Mouse (Mus musculus) midbrain, embryonic 11.5 days (tissue): Measurements from ENCODE around the gene Als2cr12. TPM values are rescaled to one million over a fixed set of nuclear protein-coding genes. Genes with fewer than 3 reads are reported as not detected.

Source experiments
- ATAC-seq: fragments of 200-750 bp; cut with Nextera tagmentation; 2 replicates; pipeline ENCODE4 v1.8.0; 2017; ENCODE audit warnings: moderate TSS enrichment, moderate library complexity; ENCODE audit not compliant: low FRiP score
- DNase-seq: peaks from one replicate; pipeline ENCODE4 v3.0.0; 2015; ENCODE audit warnings: low spot score; ENCODE audit errors: missing footprints
- H3K27ac ChIP-seq: fragments of 300-500 bp; sonication (generic); 2 replicates; pipeline ENCODE4 v1.5.1; 2014; ENCODE audit warnings: low read depth, low read length
- H3K27me3 ChIP-seq: fragments of 300-500 bp; sonication (generic); 2 replicates; pipeline ENCODE4 v1.6.1; 2014; ENCODE audit warnings: mild to moderate bottlenecking, low read length, moderate library complexity, mixed read lengths; ENCODE audit not compliant: control insufficient read depth, insufficient read depth
- H3K36me3 ChIP-seq: fragments of 300-500 bp; sonication (generic); 2 replicates; pipeline ENCODE4 v1.6.1; 2014; ENCODE audit warnings: mild to moderate bottlenecking, low read length, moderate library complexity, mixed read lengths; ENCODE audit not compliant: control insufficient read depth, insufficient read depth
- H3K4me1 ChIP-seq: fragments of 300-500 bp; sonication (generic); 2 replicates; pipeline ENCODE4 v1.6.1; 2014; ENCODE audit warnings: low read length; ENCODE audit not compliant: control insufficient read depth, insufficient read depth
- H3K4me2 ChIP-seq: fragments of 300-500 bp; sonication (generic); 2 replicates; pipeline ENCODE4 v1.6.1; 2014; ENCODE audit warnings: mild to moderate bottlenecking, moderate library complexity
- H3K4me3 ChIP-seq: fragments of 300-500 bp; sonication (generic); 2 replicates; pipeline ENCODE4 v1.5.1; 2014; ENCODE audit warnings: low read depth, low read length
- H3K9ac ChIP-seq: fragments of 300-500 bp; sonication (generic); 2 replicates; pipeline ENCODE4 v1.6.1; 2014; ENCODE audit warnings: low read length
- H3K9me3 ChIP-seq: fragments of 300-500 bp; sonication (generic); 2 replicates; pipeline ENCODE4 v1.6.1; 2016; ENCODE audit warnings: low read length; ENCODE audit not compliant: control insufficient read depth
- WGBS: fragments of 180-500 bp; shearing (Covaris S2); extraction: QIAGEN DNeasy Blood & Tissue Kit; methylation state at CpG from one replicate; pipeline ENCODE4 v1.1.7; 2014; 5-methylcytosine and 5-hydroxymethylcytosine counted together
- polyA plus RNA-seq: library from polyadenylated mRNA; unstranded; fragments of >200 nt; fragmentation: Nextera tagmentation; extraction: Ambion mirVana; gene quantifications from 2 replicates; pipeline ENCODE4 v1.2.1, GENCODE M21; 2014

The Als2cr12 gene
- polyA plus RNA-seq, 1 experiment from 2014 or later: not detected

GRCm38 (mm10) chr1:58728590-58728868, 32.7 kb upstream of the Als2cr12 start:
- 94% methylated on average over 3 of the region's 3 CpGs for WGBS
- ATAC-seq: no peak

GRCm38 (mm10) chr1:58727747-58728589, 32.2 kb upstream of the Als2cr12 start:
- H3K9ac ChIP-seq: no peak overlapping the region
- WGBS: 91% methylated on average over 10 of the region's 10 CpGs
- 0 out of 2 replicates have a peak, but pooled peaks cover 3% of the 10 kb centered on the region for H3K36me3 ChIP-seq
- no peak for ATAC-seq
- H3K27ac ChIP-seq: no peak overlapping the region
- DNase-seq: no peak
- H3K27me3 ChIP-seq: no peaks in the 10 kb centered on the region
- H3K4me3 ChIP-seq: no peak overlapping the region
- no peaks in the 10 kb centered on the region for H3K9me3 ChIP-seq
- no peak overlapping the region for H3K4me2 ChIP-seq
- H3K4me1 ChIP-seq: no peaks in the 10 kb centered on the region

More at GRCm38 (mm10) chr1:58728590-58728868, 32.7 kb upstream of the Als2cr12 start:
- no peaks in the 10 kb centered on the region for H3K9me3 ChIP-seq
- H3K9ac ChIP-seq: no peak overlapping the region
- no peak overlapping the region for H3K27ac ChIP-seq
- H3K4me1 ChIP-seq: no peaks in the 10 kb centered on the region
- no peak overlapping the region for H3K4me3 ChIP-seq
- no peak overlapping the region for H3K4me2 ChIP-seq
- 0 out of 2 replicates have a peak, but pooled peaks cover 3% of the 10 kb centered on the region for H3K36me3 ChIP-seq
- no peaks in the 10 kb centered on the region for H3K27me3 ChIP-seq
- DNase-seq: no peak

GRCm38 (mm10) chr1:58727019-58727746, 31.4 kb upstream of the Als2cr12 start:
- H3K27ac ChIP-seq: no peak overlapping the region
- H3K27me3 ChIP-seq: no peaks in the 10 kb centered on the region
- H3K36me3 ChIP-seq: 0 out of 2 replicates have a peak, but pooled peaks cover 3% of the 10 kb centered on the region
- peak; percentile 51 for DNase-seq
- no peak overlapping the region for H3K4me3 ChIP-seq
- no peak for ATAC-seq
- H3K9me3 ChIP-seq: no peaks in the 10 kb centered on the region
- no peaks in the 10 kb centered on the region for H3K4me1 ChIP-seq
- H3K9ac ChIP-seq: no peak overlapping the region
- H3K4me2 ChIP-seq: no peak overlapping the region
- 87% methylated on average over 1 of the region's 1 CpGs for WGBS

- peak; percentile 45 for DNase-seq
- no peak overlapping the region for H3K27ac ChIP-seq
- no peak overlapping the region for H3K4me3 ChIP-seq
- H3K4me2 ChIP-seq: no peak overlapping the region
- no peaks in the 10 kb centered on the region for H3K4me1 ChIP-seq
- ATAC-seq: no peak
- WGBS: 91% methylated on average over 5 of the region's 5 CpGs
- H3K9me3 ChIP-seq: no peaks in the 10 kb centered on the region
- H3K9ac ChIP-seq: no peak overlapping the region
- H3K27me3 ChIP-seq: no peaks in the 10 kb centered on the region
- no peaks in the 10 kb centered on the region for H3K36me3 ChIP-seq
Observed at GRCm38 (mm10) chr1:58725767-58726166, 30.0 kb upstream of the Als2cr12 start.

GRCm38 (mm10) chr1:58725095-58725494, 29.3 kb upstream of the Als2cr12 start:
- peak; percentile 77 for DNase-seq

GRCm38 (mm10) chr1:58724533-58724932, 28.7 kb upstream of the Als2cr12 start:
- H3K4me2 ChIP-seq: no peak overlapping the region

More at GRCm38 (mm10) chr1:58725095-58725494, 29.3 kb upstream of the Als2cr12 start:
- H3K4me1 ChIP-seq: no peaks in the 10 kb centered on the region
- H3K27ac ChIP-seq: no peak overlapping the region
- no peaks in the 10 kb centered on the region for H3K36me3 ChIP-seq
- no peaks in the 10 kb centered on the region for H3K27me3 ChIP-seq
- ATAC-seq: no peak
- H3K9ac ChIP-seq: no peak overlapping the region
- H3K9me3 ChIP-seq: no peaks in the 10 kb centered on the region
- H3K4me2 ChIP-seq: no peak overlapping the region
- H3K4me3 ChIP-seq: no peak overlapping the region

GRCm38 (mm10) chr1:58723809-58724405, 28.1 kb upstream of the Als2cr12 start:
- Histone ChIP-seq H3K27ac (no peak overlapping the region), H3K4me1 (no peaks in the 10 kb centered on the region), H3K4me2 (no peak overlapping the region), H3K4me3 (no peak overlapping the region), H3K36me3 (no peaks in the 10 kb centered on the region), H3K9ac (no peak overlapping the region), H3K9me3 (no peaks in the 10 kb centered on the region), H3K27me3 (no peaks in the 10 kb centered on the region)
- DNase-seq (peak; percentile 56), ATAC-seq (no peak)
- WGBS: 64% methylated on average over 7 of the region's 7 CpGs

More at GRCm38 (mm10) chr1:58724533-58724932, 28.7 kb upstream of the Als2cr12 start:
- Histone ChIP-seq H3K4me1 (no peaks in the 10 kb centered on the region), H3K4me3 (no peak overlapping the region), H3K27ac (no peak overlapping the region), H3K36me3 (no peaks in the 10 kb centered on the region), H3K9ac (no peak overlapping the region), H3K27me3 (no peaks in the 10 kb centered on the region), H3K9me3 (no peaks in the 10 kb centered on the region)
- WGBS: 54% methylated on average over 6 of the region's 9 CpGs
- no peak for DNase-seq
- no peak for ATAC-seq

- Histone ChIP-seq H3K36me3 (no peaks in the 10 kb centered on the region), H3K27me3 (no peaks in the 10 kb centered on the region), H3K9me3 (no peaks in the 10 kb centered on the region), H3K27ac (no peak overlapping the region), H3K4me3 (no peak overlapping the region), H3K4me1 (no peaks in the 10 kb centered on the region), H3K9ac (no peak overlapping the region), H3K4me2 (no peak overlapping the region)
- 60% methylated on average over 7 of the region's 7 CpGs for WGBS
- no peak for ATAC-seq
- DNase-seq: peak; percentile 71
Observed at GRCm38 (mm10) chr1:58723062-58723808, 27.4 kb upstream of the Als2cr12 start.
